Mouse (Mus musculus): ENCODE data around the gene Slc17a9.

Slc17a9 gene

DNA sequence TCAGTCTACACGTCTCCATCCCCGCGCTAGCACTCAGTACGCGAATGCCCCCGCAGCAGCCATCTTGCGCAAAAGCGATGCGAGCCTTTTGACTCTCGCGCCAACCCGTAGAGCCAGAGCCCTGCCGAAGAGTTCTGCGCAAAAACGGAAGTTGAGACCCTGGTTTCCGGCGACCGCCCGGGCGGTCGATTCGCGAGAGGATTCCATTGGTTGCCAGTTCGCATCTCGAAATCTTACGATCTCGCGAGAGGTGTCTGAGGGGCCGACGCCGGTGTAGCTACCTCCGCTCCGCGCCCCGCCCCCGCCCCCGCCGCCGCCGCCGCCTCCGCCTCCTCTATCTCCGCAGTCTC is 15.2 kb upstream of the Slc17a9 start, which contains the start of the genes Dido1 and Gid8:
Gene Dido1 (minus strand): TSS at position 77 of the 350 bp plus-strand sequence.
Gene Gid8 (plus strand): TSS at position 195 of the 350 bp plus-strand sequence.
- CTCF ChIA-PET = interaction anchor here (0.7 to 1.5 kb wide), 2 partner anchors 17 to 31 kb away, joined by 3 to 6 read pairs; no protein-coding TSS in a partner anchor

DNA sequence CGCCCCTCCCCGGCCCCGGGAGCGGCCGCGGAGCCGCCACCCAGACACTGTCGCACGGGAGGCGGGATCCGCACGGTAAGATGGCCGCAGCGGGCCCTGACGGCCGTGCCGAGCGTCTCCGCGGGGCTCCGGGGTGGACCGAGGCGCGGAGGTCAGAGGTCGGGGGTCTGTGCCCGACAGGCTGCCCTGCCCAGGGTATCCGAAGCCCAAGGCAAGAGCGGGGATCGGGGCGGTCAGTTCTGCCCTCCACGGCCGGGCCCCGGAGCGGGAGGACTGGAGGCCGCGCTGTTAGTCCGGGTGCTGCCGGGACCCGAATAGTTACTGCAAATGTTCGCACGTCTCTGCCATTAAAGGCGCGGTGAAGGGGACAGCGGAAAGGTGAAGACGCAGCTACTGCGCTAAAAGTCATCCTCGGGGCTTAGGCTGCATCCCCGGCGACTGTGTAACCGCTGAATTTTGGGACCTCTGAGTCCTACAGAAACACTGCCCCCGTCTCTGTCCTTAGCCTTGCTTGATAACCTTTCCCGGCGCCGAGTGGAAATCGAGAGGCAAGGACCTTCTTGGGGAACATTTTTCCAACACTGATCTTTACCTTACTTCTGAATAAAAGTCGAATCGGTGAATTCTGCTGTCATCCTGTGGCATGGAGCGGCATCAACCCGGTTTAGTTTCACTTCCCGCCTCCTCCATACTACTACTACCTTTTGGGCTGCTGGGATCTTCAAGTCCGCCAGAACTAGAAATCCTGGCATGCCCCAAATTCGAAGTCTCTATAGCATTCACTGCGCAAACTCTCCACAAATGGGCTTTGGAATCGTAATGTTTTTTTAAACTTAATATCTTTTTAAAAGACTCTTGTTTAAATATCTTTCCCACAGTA is 14.5 kb upstream of the Slc17a9 start:
- CTCF ChIA-PET = interaction anchor here (0.7 to 1.5 kb wide), 3 partner anchors 16 to 32 kb away, joined by 3 to 6 read pairs (median 4); no protein-coding TSS in a partner anchor

DNA sequence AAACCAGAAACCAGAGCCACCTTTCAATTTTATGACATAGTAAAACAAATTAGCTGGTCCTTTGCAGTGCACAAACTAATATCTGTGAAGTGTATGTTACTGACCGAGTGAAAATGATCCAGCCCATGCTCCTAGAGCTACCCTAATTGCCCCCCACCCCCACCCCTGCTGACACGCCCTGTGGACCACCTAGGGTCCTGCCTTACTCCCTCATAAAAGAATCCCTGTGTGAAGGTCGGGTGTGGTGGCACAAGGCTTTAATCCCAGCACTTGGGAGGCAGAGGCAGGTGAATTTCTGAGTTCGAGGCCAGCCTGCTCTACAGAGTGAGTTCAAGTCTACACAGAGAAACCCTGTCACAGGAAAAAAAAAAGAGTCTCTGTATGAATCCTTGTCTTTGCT is 13.5 kb upstream of the Slc17a9 start:
- CTCF ChIA-PET = interaction anchor here (0.5 to 1.2 kb wide), 2 partner anchors 17 to 52 kb away, joined by 3 to 4 read pairs; no protein-coding TSS in a partner anchor

- CTCF ChIA-PET = no interaction called here
Measured at GRCm38 (mm10) chr2:180712037-180712689, 12.9 kb upstream of the Slc17a9 start.

DNA sequence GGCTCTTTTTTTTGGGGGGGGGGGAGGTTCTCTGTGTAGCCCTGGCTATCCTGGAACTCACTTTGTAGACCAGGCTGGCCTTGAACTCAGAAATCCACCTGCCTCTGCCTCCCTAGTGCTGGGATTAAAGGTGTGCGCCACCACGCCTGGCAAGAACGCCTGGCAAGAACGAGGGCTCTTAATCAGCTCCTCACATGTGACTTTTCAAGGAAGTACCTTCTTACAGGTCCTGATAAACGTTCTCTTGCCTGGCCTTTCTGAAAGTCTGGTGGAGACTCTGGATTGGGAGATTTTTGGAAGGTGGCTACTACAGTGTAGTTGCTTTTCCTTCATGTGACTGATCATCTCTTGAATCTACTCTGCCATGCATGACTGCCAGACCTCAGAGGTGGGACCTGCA is 2.3 kb upstream of the Slc17a9 start:
- CTCF ChIA-PET = interaction anchor here (0.7 to 0.8 kb wide), 2 partner anchors 161 to 316 kb away, joined by 10 to 38 read pairs; no protein-coding TSS in a partner anchor

- CTCF ChIA-PET = interaction anchor here (0.7 kb wide), 1 partner anchor 21 kb away, joined by 3 read pairs; no protein-coding TSS in a partner anchor
Measured at GRCm38 (mm10) chr2:180723865-180724264, 1.2 kb upstream of the Slc17a9 start.

DNA sequence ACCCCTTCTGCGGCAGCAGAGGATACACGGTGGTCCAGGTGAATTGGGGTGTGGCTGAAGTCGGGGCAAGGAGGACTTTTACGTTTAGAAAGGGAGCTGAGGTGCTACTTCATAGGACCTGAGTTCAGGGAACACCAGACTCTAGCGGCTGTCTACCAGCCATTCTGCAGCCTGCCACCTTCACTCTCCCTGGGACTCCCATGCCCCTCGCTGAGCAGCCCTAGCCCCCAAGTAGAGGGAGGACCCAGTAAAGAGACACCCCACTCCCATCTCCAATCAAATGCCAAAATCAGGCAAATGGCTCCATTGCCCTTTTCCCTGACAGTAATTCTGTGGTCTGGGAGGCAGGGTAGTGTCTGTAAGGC is 333 bp downstream of the Slc17a9 start:
- CTCF ChIA-PET = no interaction called here

- CTCF ChIA-PET = interaction anchor here (0.6 to 0.8 kb wide), 2 partner anchors 16 to 599 kb away, joined by 3 to 9 read pairs; partner anchors contain the start of genes Dido1 and Gid8
Measured at GRCm38 (mm10) chr2:180725856-180726629, 980 bp downstream of the Slc17a9 start.

GRCm38 (mm10) chr2:180726658-180727442 is 1.8 kb downstream of the Slc17a9 start:
- CTCF ChIA-PET = interaction anchor here (0.6 to 0.8 kb wide), 2 partner anchors 17 to 598 kb away, joined by 3 to 9 read pairs; partner anchors contain the start of genes Dido1 and Gid8

DNA sequence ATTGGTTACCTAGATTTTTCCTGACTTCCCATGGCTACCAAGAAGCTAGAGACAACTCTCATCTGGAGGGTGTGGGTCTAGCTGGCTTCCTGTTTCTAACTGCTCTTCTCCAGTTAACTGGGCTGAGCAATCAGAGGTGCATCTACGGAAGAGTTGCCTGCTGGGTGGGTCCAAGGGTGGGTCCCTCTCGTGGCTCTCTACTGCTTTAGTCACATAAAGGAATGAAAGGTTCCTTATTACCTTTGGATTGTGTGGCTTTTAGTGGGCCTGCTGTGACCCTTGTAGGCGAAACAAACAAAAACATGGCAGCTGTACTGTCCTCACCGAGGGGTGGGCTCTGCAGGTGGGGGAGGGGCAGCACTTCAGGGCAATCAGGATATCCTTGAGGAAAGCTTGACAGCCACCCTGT is 2.6 kb downstream of the Slc17a9 start:
- CTCF ChIA-PET = interaction anchor here (0.6 to 1.5 kb wide), 2 partner anchors 8 to 17 kb away, joined by 3 to 4 read pairs; no protein-coding TSS in a partner anchor

- CTCF ChIA-PET = interaction anchor here (0.6 to 1.0 kb wide), 2 partner anchors 25 to 73 kb away, joined by 3 to 5 read pairs; no protein-coding TSS in a partner anchor
Measured at GRCm38 (mm10) chr2:180731036-180731435, 6.0 kb downstream of the Slc17a9 start.

DNA sequence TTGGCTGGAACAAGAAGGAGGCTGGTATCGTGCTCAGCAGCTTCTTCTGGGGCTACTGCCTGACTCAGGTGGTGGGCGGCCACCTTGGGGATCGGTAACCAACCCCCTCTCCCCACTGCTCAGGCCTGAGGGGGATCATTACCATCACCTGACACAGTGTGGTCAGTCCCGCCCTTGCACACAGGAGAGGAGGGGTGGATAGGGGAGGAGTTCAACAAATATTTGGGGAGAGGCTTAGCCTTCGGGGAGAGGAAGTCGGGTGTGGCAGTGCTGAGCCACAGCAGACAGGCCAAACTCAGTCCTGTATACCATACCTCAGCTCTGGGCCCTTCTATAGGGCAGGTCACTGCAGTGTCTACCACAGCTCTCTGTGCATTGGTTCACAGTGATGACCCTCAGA is 6.9 kb downstream of the Slc17a9 start:
- CTCF ChIA-PET = no interaction called here

GRCm38 (mm10) chr2:180735232-180735631 is 10.2 kb downstream of the Slc17a9 start:
- CTCF ChIA-PET = no interaction called here

GRCm38 (mm10) chr2:180737984-180738383 is 12.9 kb downstream of the Slc17a9 start:
- CTCF ChIA-PET = no interaction called here

DNA sequence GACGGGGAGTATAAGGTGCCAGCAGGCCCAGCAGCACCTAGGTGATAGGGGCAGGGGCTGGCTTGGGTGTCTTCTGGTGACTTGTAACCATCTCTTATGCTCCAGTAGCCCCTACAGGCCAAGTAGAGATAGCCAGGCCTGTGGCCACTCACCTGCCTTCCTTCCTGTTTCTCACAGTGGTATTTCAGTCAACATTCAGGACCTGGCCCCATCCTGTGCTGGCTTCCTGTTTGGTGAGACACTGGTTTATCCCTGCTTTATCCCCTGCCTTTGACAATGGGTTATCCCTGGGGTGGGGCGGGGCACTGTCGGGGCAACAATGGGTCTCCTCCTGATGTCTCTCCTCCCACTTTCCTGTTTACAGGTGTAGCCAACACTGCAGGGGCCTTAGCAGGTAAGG is 15.3 kb downstream of the Slc17a9 start:
- CTCF ChIA-PET = no interaction called here

DNA sequence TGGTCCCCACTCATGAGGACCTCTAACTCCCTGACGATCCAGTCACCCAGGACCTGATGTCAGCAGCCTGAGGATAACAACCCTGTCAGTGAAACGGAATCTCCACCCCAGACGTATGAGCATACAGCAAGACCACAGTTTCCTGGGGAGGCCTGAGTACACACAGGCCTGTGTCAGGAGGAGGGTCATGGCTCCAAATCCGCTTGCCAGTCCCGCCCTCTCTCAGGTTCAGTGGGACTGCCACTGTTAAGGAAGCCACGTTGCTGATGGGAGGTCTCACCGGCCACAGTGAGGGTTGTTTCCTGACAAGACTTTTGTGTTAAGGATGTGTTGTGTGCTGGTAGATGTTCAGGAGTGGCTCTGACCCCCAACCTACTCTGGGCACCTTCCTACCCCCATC is 16.4 kb downstream of the Slc17a9 start:
- CTCF ChIA-PET = no interaction called here

- CTCF ChIA-PET = no interaction called here
Measured at GRCm38 (mm10) chr2:180742820-180743219, 17.8 kb downstream of the Slc17a9 start.

DNA sequence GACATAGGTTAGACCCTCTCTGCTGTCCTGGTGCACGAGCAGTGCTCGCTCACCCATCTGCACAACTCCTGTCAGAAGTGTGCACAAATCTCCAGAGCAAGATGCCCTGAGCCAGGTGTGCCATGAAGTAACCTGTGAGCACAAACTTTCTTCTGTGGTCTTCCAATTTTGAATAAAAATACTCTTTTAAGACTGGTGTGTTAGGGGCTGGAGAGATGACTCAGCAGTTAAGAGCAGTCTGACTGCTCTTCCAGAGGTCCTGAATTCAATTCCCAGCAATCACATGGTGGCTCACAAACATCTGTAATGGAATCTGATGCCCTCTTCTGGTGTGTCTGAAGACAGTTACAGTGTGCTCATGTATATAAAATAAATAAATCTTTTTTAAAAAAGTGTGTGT is 18.3 kb downstream of the Slc17a9 start:
- CTCF ChIA-PET = interaction anchor here (1.4 kb wide), 1 partner anchor 45 kb away, joined by 4 read pairs; no protein-coding TSS in a partner anchor

DNA sequence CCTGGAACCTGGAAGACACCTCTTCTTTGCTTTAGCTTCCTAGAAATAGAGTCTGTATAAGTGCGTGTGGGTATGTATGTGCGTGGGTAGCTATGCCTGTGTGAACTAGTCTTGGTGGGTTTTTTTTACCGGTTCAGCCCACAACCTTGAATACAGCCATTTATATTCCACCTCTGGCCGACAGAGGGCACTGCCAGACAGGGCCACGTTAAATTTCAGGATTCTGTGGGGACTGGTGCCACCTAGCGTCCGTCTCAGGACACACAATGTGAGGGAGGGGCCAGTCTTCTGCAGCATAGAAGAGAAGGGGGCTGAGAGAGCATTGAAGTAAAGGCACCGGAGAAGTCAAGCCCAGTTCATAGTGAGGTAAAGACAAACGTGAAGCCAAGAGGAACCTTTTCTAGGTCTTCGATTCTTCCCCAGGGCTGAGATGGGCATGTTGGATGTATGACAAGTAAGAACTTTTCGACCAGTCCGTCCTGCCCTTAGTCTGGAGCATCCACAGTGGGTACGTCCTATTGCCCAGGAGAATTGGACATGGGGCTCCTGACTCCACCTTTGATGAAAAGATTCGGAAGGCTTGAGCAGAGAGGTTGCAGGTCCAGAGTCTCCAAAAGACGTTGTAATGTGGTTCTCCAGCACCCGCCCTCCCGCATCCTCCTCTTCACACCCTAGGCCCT is 20.3 kb downstream of the Slc17a9 start:
- CTCF ChIA-PET = interaction anchor here (1.7 kb wide), 1 partner anchor 64 kb away, joined by 4 read pairs; no protein-coding TSS in a partner anchor
